Mouse (Mus musculus): ENCODE measurements around the gene Gjd2. TPM values are rescaled to one million over a fixed set of nuclear protein-coding genes. Genes with fewer than 3 reads are reported as not detected.

The Gjd2 gene
- polyA plus RNA-seq, 1 experiment from 2014 or later = not detected

DNA sequence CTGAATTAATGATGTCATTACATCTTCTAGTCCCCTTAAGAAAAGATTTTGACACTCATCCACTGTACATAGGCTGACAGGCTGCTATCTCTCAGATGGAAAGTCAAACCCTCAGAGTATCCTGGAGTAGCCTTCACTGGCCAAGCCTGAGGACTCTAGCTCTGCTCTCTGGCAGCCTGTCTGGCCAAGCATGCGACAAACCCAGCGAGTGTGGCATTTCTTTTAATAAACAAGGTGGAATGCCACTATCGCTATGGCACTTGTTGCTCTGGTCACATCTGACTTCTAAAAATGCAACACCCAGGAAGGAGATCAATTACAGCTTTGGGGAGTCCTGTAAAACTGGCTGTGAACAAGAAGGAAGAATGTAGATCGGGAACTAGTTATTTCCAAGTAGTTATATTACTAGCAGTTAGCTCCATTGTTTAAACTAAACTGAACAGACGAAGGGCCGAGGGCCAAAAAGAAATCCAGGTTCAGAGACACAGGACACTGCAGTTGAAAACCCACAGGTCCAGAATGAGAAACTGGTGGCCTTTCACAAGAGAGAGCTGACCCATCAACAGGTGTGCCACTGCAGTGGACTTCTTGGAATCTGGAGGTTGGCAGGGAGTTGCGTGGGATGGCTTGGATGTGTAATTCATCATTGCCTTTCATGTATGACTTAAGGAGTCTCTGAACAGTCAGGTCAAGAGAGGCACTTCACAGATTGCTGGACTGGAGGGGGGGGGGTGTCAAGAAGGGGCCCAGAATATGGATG is 37.9 kb upstream of the Gjd2 start:
- WGBS = 89% methylated on average over 7 of the region's 7 CpGs
- ATAC-seq (ENCODE audit: low FRiP score, low TSS enrichment) = no peak
- H3K27ac ChIP-seq (ENCODE audit: low read depth, low read length) = no peak overlapping the region
- no peaks in the 10 kb centered on the region for H3K4me1 ChIP-seq (ENCODE audit: control insufficient read depth, insufficient read depth, low read length)
- no peak overlapping the region for H3K9ac ChIP-seq (ENCODE audit: low read depth, low read length)
- no peaks in the 10 kb centered on the region for H3K27me3 ChIP-seq (ENCODE audit: control insufficient read depth, insufficient read depth, low read length)
- H3K4me2 ChIP-seq (replicated peaks; ENCODE audit: low read depth, low read length) = no peak overlapping the region
- H3K9me3 ChIP-seq (ENCODE audit: control insufficient read depth, low read length) = no peaks in the 10 kb centered on the region
- H3K36me3 ChIP-seq (ENCODE audit: control insufficient read depth, insufficient read depth, low read length) = no peaks in the 10 kb centered on the region
- H3K4me3 ChIP-seq (ENCODE audit: low read length) = no peak overlapping the region

DNA sequence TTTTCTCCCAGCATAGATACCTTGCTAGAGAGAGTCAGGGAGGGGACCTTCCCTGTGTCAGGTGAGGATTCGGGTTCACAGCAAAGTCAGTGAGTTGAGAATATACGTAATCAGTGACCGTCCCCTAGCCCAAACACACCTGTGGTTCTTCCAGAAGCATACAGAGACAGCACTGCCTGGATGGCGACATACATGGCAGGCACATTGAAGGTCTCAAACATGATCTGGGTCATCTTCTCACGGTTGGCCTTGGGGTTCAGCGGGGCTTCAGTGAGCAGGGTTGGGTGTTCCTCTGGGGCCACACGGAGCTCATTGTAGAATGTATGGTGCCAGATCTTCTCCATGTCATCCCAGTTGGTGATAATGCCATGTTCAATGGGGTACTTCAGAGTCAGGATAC is 36.7 kb upstream of the Gjd2 start:
- 92% methylated on average over 7 of the region's 7 CpGs for WGBS
- no peak overlapping the region for H3K4me3 ChIP-seq (ENCODE audit: low read length)
- ATAC-seq (ENCODE audit: low FRiP score, low TSS enrichment) = no peak

DNA sequence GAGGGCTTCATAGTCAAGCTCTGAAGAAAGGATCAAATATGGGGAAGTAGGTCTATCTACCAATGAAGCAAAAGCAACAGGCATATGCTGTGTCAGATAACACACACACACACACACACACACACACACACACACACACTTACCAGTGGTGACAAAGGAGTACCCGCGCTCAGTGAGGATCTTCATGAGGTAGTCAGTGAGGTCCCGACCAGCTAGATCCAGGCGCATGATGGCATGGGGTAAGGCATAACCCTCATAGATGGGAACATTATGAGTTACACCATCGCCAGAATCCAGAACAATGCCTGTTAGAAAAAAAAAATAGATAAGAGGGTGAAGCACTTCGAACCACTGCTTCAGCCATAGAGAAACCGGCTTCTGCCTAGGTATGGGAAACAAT is 36.0 kb upstream of the Gjd2 start:
- no peaks in the 10 kb centered on the region for H3K27me3 ChIP-seq (ENCODE audit: control insufficient read depth, insufficient read depth, low read length)
- no peak for ATAC-seq (ENCODE audit: low FRiP score, low TSS enrichment)
- H3K9ac ChIP-seq (ENCODE audit: low read depth, low read length) = no peak overlapping the region
- no peak overlapping the region for H3K4me2 ChIP-seq (replicated peaks; ENCODE audit: low read depth, low read length)
- no peaks in the 10 kb centered on the region for H3K9me3 ChIP-seq (ENCODE audit: control insufficient read depth, low read length)
- 91% methylated on average over 7 of the region's 7 CpGs for WGBS
- no peak overlapping the region for H3K27ac ChIP-seq (ENCODE audit: low read depth, low read length)
- H3K36me3 ChIP-seq (ENCODE audit: control insufficient read depth, insufficient read depth, low read length) = no peaks in the 10 kb centered on the region
- no peaks in the 10 kb centered on the region for H3K4me1 ChIP-seq (ENCODE audit: control insufficient read depth, insufficient read depth, low read length)
- H3K4me3 ChIP-seq (ENCODE audit: low read length) = no peak overlapping the region

More for the DNA sequence above, 36.7 kb upstream of the Gjd2 start:
- Histone ChIP-seq H3K36me3 (ENCODE audit: control insufficient read depth, insufficient read depth, low read length) (no peaks in the 10 kb centered on the region), H3K27ac (ENCODE audit: low read depth, low read length) (no peak overlapping the region), H3K9me3 (ENCODE audit: control insufficient read depth, low read length) (no peaks in the 10 kb centered on the region), H3K4me2 (replicated peaks; ENCODE audit: low read depth, low read length) (no peak overlapping the region), H3K9ac (ENCODE audit: low read depth, low read length) (no peak overlapping the region), H3K27me3 (ENCODE audit: control insufficient read depth, insufficient read depth, low read length) (no peaks in the 10 kb centered on the region), H3K4me1 (ENCODE audit: control insufficient read depth, insufficient read depth, low read length) (no peaks in the 10 kb centered on the region)

DNA sequence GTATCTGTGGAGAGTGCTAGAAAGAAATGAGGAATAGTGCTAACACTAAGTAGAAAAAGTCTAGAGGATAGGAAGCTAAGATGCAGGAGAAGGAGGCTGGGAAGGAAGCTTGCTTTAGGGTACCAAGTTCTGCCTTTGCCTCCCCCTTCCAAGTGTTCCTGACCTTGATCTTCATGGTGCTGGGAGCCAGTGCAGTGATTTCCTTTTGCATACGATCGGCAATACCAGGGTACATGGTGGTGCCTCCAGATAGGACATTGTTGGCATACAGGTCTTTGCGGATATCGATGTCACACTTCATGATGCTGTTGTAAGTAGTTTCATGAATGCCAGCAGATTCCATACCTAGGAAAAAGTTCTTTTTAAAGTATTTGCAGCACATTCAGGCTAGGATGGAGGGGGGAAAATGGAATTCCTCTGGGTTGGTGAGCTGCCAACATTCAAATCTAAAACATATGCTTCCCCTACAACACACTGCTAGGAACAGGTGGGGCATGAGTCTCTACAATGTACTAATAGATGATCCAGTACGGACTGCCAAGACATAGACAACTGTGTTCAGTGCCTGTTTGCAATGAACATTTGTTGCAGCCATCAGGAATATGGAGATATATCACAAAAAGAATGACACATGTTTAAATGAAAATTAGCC is 34.7 kb upstream of the Gjd2 start:
- Histone ChIP-seq H3K9ac (ENCODE audit: low read depth, low read length) (no peak overlapping the region), H3K9me3 (ENCODE audit: control insufficient read depth, low read length) (no peaks in the 10 kb centered on the region), H3K27me3 (ENCODE audit: control insufficient read depth, insufficient read depth, low read length) (no peaks in the 10 kb centered on the region), H3K4me3 (ENCODE audit: low read length) (no peak overlapping the region), H3K4me2 (replicated peaks; ENCODE audit: low read depth, low read length) (no peak overlapping the region), H3K27ac (ENCODE audit: low read depth, low read length) (no peak overlapping the region), H3K36me3 (ENCODE audit: control insufficient read depth, insufficient read depth, low read length) (no peaks in the 10 kb centered on the region), H3K4me1 (ENCODE audit: control insufficient read depth, insufficient read depth, low read length) (no peaks in the 10 kb centered on the region)
- WGBS = 91% methylated on average over 5 of the region's 5 CpGs
- ATAC-seq (ENCODE audit: low FRiP score, low TSS enrichment) = no peak

DNA sequence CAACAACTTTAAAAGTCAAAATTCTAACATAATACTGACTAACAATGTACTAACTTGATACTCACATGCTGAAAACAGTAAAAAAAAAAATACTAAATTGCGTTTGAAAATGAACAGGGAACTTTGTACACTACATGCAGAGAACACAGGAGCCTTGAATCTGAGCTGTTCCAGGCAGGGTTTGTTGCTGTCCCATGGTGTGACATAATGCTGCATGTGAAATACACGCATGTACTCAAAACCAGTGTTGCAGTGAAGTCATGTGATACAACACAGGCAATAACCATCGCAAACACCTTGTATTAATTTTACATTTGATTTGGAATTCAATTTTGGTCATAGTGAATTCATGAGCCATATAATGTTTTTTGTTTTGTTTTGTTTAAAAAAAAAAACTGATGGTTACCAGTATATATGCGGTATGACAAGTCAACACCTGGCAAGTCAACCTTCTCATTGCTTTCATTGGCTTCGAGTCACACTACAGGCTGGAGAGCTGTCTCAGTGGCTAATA is 32.8 kb upstream of the Gjd2 start:
- H3K27me3 ChIP-seq (ENCODE audit: control insufficient read depth, insufficient read depth, low read length) = no peaks in the 10 kb centered on the region
- no peaks in the 10 kb centered on the region for H3K4me1 ChIP-seq (ENCODE audit: control insufficient read depth, insufficient read depth, low read length)
- H3K36me3 ChIP-seq (ENCODE audit: control insufficient read depth, insufficient read depth, low read length) = no peaks in the 10 kb centered on the region
- H3K9me3 ChIP-seq (ENCODE audit: control insufficient read depth, low read length) = no peaks in the 10 kb centered on the region
- no peak for ATAC-seq (ENCODE audit: low FRiP score, low TSS enrichment)
- no peak overlapping the region for H3K4me2 ChIP-seq (replicated peaks; ENCODE audit: low read depth, low read length)
- no peak overlapping the region for H3K4me3 ChIP-seq (ENCODE audit: low read length)
- 90% methylated on average over 5 of the region's 5 CpGs for whole genome bisulfite sequencing
- H3K27ac ChIP-seq (ENCODE audit: low read depth, low read length) = no peak overlapping the region
- H3K9ac ChIP-seq (ENCODE audit: low read depth, low read length) = no peak overlapping the region

DNA sequence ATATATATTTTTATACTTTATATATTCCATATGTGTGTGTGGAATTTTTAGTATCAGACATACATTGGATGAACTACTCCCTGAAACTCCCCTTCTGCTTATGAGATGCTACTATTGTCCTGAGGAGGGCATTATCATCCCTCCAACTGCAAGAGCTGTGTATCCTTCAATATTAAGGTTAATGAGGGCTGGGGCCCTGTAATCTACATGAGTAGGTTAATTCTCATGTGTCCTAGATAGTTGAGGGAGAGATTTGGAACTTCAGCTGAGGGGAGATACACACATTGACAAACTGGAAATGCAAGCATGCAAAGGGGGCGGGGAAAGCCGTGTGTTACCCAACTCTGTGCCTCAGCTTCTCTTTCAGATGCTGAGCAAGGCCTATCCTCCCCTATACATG is 24.5 kb upstream of the Gjd2 start:
- H3K27ac ChIP-seq (ENCODE audit: low read depth, low read length) = no peak overlapping the region
- no peak overlapping the region for H3K9ac ChIP-seq (ENCODE audit: low read depth, low read length)
- no peaks in the 10 kb centered on the region for H3K36me3 ChIP-seq (ENCODE audit: control insufficient read depth, insufficient read depth, low read length)
- H3K4me3 ChIP-seq (ENCODE audit: low read length) = no peak overlapping the region
- WGBS = 65% methylated on average over 2 of the region's 2 CpGs
- no peak overlapping the region for H3K4me2 ChIP-seq (replicated peaks; ENCODE audit: low read depth, low read length)
- ATAC-seq (ENCODE audit: low FRiP score, low TSS enrichment) = no peak
- no peaks in the 10 kb centered on the region for H3K27me3 ChIP-seq (ENCODE audit: control insufficient read depth, insufficient read depth, low read length)
- H3K4me1 ChIP-seq (ENCODE audit: control insufficient read depth, insufficient read depth, low read length) = no peaks in the 10 kb centered on the region
- no peaks in the 10 kb centered on the region for H3K9me3 ChIP-seq (ENCODE audit: control insufficient read depth, low read length)

DNA sequence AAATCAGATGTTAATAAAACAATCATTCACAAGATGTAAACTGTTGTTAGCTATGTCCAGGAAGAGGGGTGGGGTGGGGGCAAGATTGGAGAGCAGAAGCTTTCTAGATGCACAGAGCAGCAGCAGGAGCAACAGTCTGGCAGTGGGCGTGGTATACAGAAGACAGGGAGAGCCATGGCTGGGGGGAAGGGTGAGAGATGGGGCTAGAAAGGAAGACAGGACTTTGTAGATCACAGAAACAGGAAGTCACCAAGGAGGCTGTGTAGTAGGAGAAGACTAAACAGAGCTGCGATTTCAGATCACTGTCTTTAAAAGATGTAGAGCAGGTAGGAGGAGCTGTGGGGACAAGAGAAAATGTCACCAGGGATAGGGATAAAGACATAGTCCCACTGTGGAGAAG is 18.8 kb upstream of the Gjd2 start:
- no peak for ATAC-seq (ENCODE audit: low FRiP score, low TSS enrichment)
- Histone ChIP-seq H3K4me2 (replicated peaks; ENCODE audit: low read depth, low read length) (no peak overlapping the region), H3K9me3 (ENCODE audit: control insufficient read depth, low read length) (no peaks in the 10 kb centered on the region), H3K27me3 (ENCODE audit: control insufficient read depth, insufficient read depth, low read length) (no peaks in the 10 kb centered on the region), H3K27ac (ENCODE audit: low read depth, low read length) (no peak overlapping the region), H3K36me3 (ENCODE audit: control insufficient read depth, insufficient read depth, low read length) (no peaks in the 10 kb centered on the region), H3K4me1 (ENCODE audit: control insufficient read depth, insufficient read depth, low read length) (no peaks in the 10 kb centered on the region), H3K9ac (ENCODE audit: low read depth, low read length) (no peak overlapping the region), H3K4me3 (ENCODE audit: low read length) (no peak overlapping the region)
- 44% methylated on average over 2 of the region's 2 CpGs for WGBS

DNA sequence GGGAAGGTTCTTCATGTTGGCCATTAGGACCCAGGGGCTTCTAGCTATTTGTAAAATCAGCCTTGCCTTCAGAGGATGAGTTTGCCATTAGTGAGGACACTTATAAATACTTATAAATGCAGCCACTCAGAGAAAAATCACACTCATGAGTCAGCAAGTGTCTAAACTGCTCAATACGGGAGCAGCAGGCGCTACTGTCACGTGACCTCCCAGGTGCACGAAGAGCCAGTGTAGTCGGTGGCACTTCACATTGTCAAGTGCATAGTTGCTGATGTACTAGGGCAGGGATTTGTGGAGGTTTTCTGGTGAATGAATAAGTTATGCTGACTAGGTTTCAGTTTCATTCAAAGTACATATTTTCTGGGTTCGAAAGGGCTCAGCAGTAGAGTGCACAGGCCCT is 10.0 kb upstream of the Gjd2 start:
- ATAC-seq (ENCODE audit: low FRiP score, low TSS enrichment) = no peak
- H3K9ac ChIP-seq (ENCODE audit: low read depth, low read length) = no peak overlapping the region
- no peaks in the 10 kb centered on the region for H3K36me3 ChIP-seq (ENCODE audit: control insufficient read depth, insufficient read depth, low read length)
- H3K9me3 ChIP-seq (ENCODE audit: control insufficient read depth, low read length) = no peaks in the 10 kb centered on the region
- no peaks in the 10 kb centered on the region for H3K4me1 ChIP-seq (ENCODE audit: control insufficient read depth, insufficient read depth, low read length)
- H3K4me2 ChIP-seq (replicated peaks; ENCODE audit: low read depth, low read length) = no peak overlapping the region
- peaks cover 4% of the 10 kb centered on the region; the same call in 1 of the 2 replicates for H3K27me3 ChIP-seq (ENCODE audit: control insufficient read depth, insufficient read depth, low read length)
- WGBS = 90% methylated on average over 6 of the region's 6 CpGs
- no peak overlapping the region for H3K27ac ChIP-seq (ENCODE audit: low read depth, low read length)
- no peak overlapping the region for H3K4me3 ChIP-seq (ENCODE audit: low read length)

DNA sequence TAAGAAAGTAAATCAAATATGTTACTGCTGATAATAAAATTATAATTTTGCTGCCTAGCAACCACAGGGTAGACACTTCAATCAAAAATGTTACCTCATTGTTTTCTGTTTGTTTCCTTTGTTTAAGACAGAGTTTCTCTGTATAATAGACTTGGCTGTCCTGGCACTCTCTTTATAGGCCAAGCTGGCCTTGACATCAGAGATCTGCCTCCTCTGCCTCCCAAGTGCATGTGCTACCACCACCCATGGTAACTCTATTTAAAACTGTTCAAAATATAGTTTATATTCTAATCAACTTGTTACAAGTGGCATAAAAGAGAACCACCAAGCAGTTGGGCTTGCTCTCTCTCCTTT is 6.8 kb upstream of the Gjd2 start:
- no peaks in the 10 kb centered on the region for H3K9me3 ChIP-seq (ENCODE audit: control insufficient read depth, low read length)
- H3K4me3 ChIP-seq (ENCODE audit: low read length) = no peak overlapping the region
- ATAC-seq (ENCODE audit: low FRiP score, low TSS enrichment) = no peak
- peaks cover 22% of the 10 kb centered on the region; the same call in 1 of the 2 replicates for H3K27me3 ChIP-seq (ENCODE audit: control insufficient read depth, insufficient read depth, low read length)
- H3K9ac ChIP-seq (ENCODE audit: low read depth, low read length) = no peak overlapping the region
- H3K4me2 ChIP-seq (replicated peaks; ENCODE audit: low read depth, low read length) = no peak overlapping the region
- no peak overlapping the region for H3K27ac ChIP-seq (ENCODE audit: low read depth, low read length)
- H3K36me3 ChIP-seq (ENCODE audit: control insufficient read depth, insufficient read depth, low read length) = no peaks in the 10 kb centered on the region
- no peaks in the 10 kb centered on the region for H3K4me1 ChIP-seq (ENCODE audit: control insufficient read depth, insufficient read depth, low read length)

All from kidney, embryonic 14.5 days (tissue).